Mouse (Mus musculus) stomach, postnatal 0 days (tissue): ENCODE results near the gene Scn1a.

ENCODE experiments used
- CTCF ChIP-seq: IDR thresholded peaks from 2 replicates; pipeline ENCODE4 v1.5.1; 2016; ENCODE audit warnings: antibody characterized with exemption, low read depth, mild to moderate bottlenecking, moderate library complexity
- EP300 ChIP-seq: optimal IDR thresholded peaks from 2 replicates; pipeline ENCODE3; 2016; ENCODE audit warnings: antibody characterized with exemption

DNA sequence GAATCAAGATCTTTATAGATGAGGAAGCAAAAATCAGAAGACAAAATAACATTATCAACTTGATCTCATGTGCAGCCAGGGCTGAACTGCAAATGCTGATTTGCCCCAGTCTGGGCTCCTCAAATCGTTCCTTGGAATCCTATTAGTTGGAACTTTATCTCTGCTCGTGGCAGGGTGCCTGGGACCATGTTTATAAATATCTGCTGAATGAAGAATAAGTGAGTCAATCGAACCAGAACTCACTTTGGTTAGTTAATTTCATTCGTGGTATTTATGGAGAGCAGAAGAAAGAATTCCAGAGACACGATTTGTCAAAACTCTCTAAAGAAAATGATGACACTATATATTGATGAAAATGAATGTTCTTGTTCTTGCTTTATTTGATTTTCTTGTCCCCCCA is 48.1 kb downstream of the Scn1a start:
- TF ChIP-seq CTCF (no peak), EP300 (no peak)
